Mouse (Mus musculus): ENCODE results near the gene Inava. TPM values are rescaled to one million over a fixed set of nuclear protein-coding genes. Genes with fewer than 3 reads are reported as not detected.

Inava gene
- polyA plus RNA-seq, 2 experiments = 16.0 to 17.3 TPM

GRCm38 (mm10) chr1:136167657-136168056 is 66.4 kb downstream of the Inava start:
- 75% methylated on average over 8 of the region's 8 CpGs for WGBS
- ATAC-seq (ENCODE audit: low FRiP score, low read depth) (no peak), DNase-seq (ENCODE audit: low spot score) (no peak)
- Histone ChIP-seq H3K27me3 (ENCODE audit: control insufficient read depth, insufficient read depth, low read length) (no peaks in the 10 kb centered on the region), H3K36me3 (ENCODE audit: control insufficient read depth, insufficient read depth, low read length) (peaks cover 48% of the 10 kb centered on the region), H3K4me2 (replicated peaks; ENCODE audit: low read depth, low read length, severe bottlenecking) (no peak overlapping the region), H3K9ac (ENCODE audit: low read depth, low read length, severe bottlenecking) (no peak overlapping the region), H3K27ac (replicated peaks; ENCODE audit: low read depth, low read length) (no peak overlapping the region), H3K4me1 (ENCODE audit: control insufficient read depth, insufficient read depth, low read length) (no peaks in the 10 kb centered on the region), H3K9me3 (ENCODE audit: control insufficient read depth, low read length) (no peaks in the 10 kb centered on the region), H3K4me3 (replicated peaks; ENCODE audit: low read length) (no peak overlapping the region)
- TF ChIP-seq POLR2A (IDR thresholded peaks at IDR 0.05; ENCODE audit: borderline replicate concordance, extremely low read depth, insufficient read depth, insufficient read length) = no peak

GRCm38 (mm10) chr1:136165436-136165835 is 68.6 kb downstream of the Inava start:
- Histone ChIP-seq H3K4me1 (ENCODE audit: control insufficient read depth, insufficient read depth, low read length) (no peaks in the 10 kb centered on the region), H3K4me3 (replicated peaks; ENCODE audit: low read length) (no peak overlapping the region), H3K27me3 (ENCODE audit: control insufficient read depth, insufficient read depth, low read length) (no peaks in the 10 kb centered on the region), H3K4me2 (replicated peaks; ENCODE audit: low read depth, low read length, severe bottlenecking) (no peak overlapping the region), H3K36me3 (ENCODE audit: control insufficient read depth, insufficient read depth, low read length) (peaks cover 46% of the 10 kb centered on the region), H3K9me3 (ENCODE audit: control insufficient read depth, low read length) (no peaks in the 10 kb centered on the region), H3K27ac (replicated peaks; ENCODE audit: low read depth, low read length) (no peak overlapping the region), H3K9ac (ENCODE audit: low read depth, low read length, severe bottlenecking) (no peak overlapping the region)
- 78% methylated on average over 2 of the region's 2 CpGs for WGBS
- DNase-seq (ENCODE audit: low spot score) (no peak), ATAC-seq (ENCODE audit: low FRiP score, low read depth) (no peak)
- no peak for TF ChIP-seq POLR2A (IDR thresholded peaks at IDR 0.05; ENCODE audit: borderline replicate concordance, extremely low read depth, insufficient read depth, insufficient read length)

Other genes with a start within 250 kb of the Inava start
- gene Igfn1, start 227.9 kb downstream of the Inava start, polyA plus RNA-seq (2012; rRNA removed) = 0.69 and 0.74 TPM in 2 replicates
- 0.14 and 0.28 TPM in 2 replicates for gene Igfn1, start 227.9 kb downstream of the Inava start, polyA plus RNA-seq (2014; fragmentation: Nextera tagmentation; extraction: Ambion mirVana)
- gene Tmem9, start 226.1 kb downstream of the Inava start, polyA plus RNA-seq (2012; rRNA removed) = 162 and 190 TPM in 2 replicates
- gene Tmem9, start 226.1 kb downstream of the Inava start, polyA plus RNA-seq (2014; fragmentation: Nextera tagmentation; extraction: Ambion mirVana) = 98.6 and 111 TPM in 2 replicates
- 0.18 and 0.36 TPM in 2 replicates for gene Ascl5, start 183.5 kb downstream of the Inava start, polyA plus RNA-seq (2012; rRNA removed)
- gene Ascl5, start 183.5 kb downstream of the Inava start, polyA plus RNA-seq (2014; fragmentation: Nextera tagmentation; extraction: Ambion mirVana) = not detected in 2 replicates
- 16.6 and 22.4 TPM in 2 replicates for gene Cacna1s, start 181.5 kb downstream of the Inava start, polyA plus RNA-seq (2012; rRNA removed)
- gene Cacna1s, start 181.5 kb downstream of the Inava start, polyA plus RNA-seq (2014; fragmentation: Nextera tagmentation; extraction: Ambion mirVana) = 4.3 and 6.9 TPM in 2 replicates
- 10.9 and 13.2 TPM in 2 replicates for gene Kif21b, start 102.9 kb downstream of the Inava start, polyA plus RNA-seq (2012; rRNA removed)
- 3.6 and 3.8 TPM in 2 replicates for gene Kif21b, start 102.9 kb downstream of the Inava start, polyA plus RNA-seq (2014; fragmentation: Nextera tagmentation; extraction: Ambion mirVana)
- gene Mroh3, start 21.4 kb downstream of the Inava start, polyA plus RNA-seq (2012; rRNA removed) = 0.68 and 0.96 TPM in 2 replicates
- 0.17 TPM in 1 of 2 replicates, not detected in the other for gene Mroh3, start 21.4 kb downstream of the Inava start, polyA plus RNA-seq (2014; fragmentation: Nextera tagmentation; extraction: Ambion mirVana)
- 0.68 and 0.88 TPM in 2 replicates for gene Gpr25, start 26.6 kb upstream of the Inava start, polyA plus RNA-seq (2012; rRNA removed)
- gene Gpr25, start 26.6 kb upstream of the Inava start, polyA plus RNA-seq (2014; fragmentation: Nextera tagmentation; extraction: Ambion mirVana) = 0.21 TPM in 1 of 2 replicates, not detected in the other
- 13.7 and 15.0 TPM in 2 replicates for gene Camsap2, start 111.8 kb upstream of the Inava start, polyA plus RNA-seq (2012; rRNA removed)
- gene Camsap2, start 111.8 kb upstream of the Inava start, polyA plus RNA-seq (2014; fragmentation: Nextera tagmentation; extraction: Ambion mirVana) = 17.2 and 17.7 TPM in 2 replicates
- 10.4 and 12.3 TPM in 2 replicates for gene Ddx59, start 181.0 kb upstream of the Inava start, polyA plus RNA-seq (2012; rRNA removed)
- 18.4 and 22.3 TPM in 2 replicates for gene Ddx59, start 181.0 kb upstream of the Inava start, polyA plus RNA-seq (2014; fragmentation: Nextera tagmentation; extraction: Ambion mirVana)
- gene Kif14, start 232.1 kb upstream of the Inava start, polyA plus RNA-seq (2012; rRNA removed) = 4.5 and 5.1 TPM in 2 replicates
- 6.2 and 6.9 TPM in 2 replicates for gene Kif14, start 232.1 kb upstream of the Inava start, polyA plus RNA-seq (2014; fragmentation: Nextera tagmentation; extraction: Ambion mirVana)